Mouse (Mus musculus) c-Kit-positive CD71-positive TER-119-positive erythroid progenitor cells, embryonic 14.5 days (primary cell): ENCODE results near the gene Rnf130.

Experiments
- DNase-seq: peaks from one replicate; pipeline ENCODE4 v3.0.0-alpha.2; 2013; ENCODE audit warnings: low spot score

Gene Rnf130

DNA sequence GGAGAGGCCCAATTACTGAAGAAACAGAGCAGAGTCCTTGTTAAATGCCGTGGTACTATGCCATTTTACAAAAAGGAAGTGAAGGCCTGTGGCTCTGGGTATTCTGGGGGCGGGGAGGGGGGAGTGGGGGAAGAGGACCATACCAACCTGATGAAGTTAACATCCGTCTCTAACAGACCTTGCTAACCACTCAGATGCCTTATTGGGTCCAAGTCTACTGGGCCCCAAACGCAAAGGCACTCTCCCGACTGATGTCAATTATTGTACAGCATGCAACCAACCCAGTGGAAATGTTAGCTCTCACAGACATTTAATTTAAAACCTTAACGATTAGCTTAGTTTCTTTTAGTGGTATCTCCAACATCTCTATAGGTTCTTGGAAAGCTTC is 707 bp upstream of the Rnf130 start:
- DNase-seq: no peak

- DNase-seq: no peak
Measured at GRCm38 (mm10) chr11:50025721-50026520, 775 bp downstream of the Rnf130 start.

DNA sequence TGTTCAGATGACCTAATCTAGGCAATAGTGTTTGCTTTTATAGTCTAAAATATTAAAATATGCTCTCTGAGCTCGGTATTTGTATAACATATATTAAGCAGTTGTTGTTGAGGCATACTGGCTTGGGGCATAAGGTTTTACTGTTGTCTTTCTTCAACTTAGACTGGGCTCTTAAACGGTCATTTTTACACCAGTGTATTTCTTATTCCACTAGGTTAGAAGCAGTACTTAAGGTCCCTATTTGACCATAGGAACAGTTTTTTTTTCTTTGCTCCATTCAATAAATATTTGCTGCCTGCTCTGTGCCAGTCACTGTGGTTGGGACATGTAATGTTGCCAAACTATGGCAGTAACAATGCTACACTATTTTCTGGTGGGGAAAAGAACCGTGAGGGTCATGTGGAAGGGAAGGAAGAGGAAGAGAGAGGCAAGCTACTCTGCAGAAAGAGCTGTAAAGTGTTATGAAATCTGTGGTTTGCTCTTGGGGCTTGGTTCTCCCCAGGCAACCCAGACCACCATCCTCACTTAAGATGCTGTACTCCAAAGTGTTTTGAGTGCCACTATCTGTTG is 1.5 kb downstream of the Rnf130 start:
- no peak for DNase-seq

- no peak for DNase-seq
Measured at GRCm38 (mm10) chr11:50028416-50028815, 3.3 kb downstream of the Rnf130 start.

- DNase-seq: no peak
Measured at GRCm38 (mm10) chr11:50034155-50034554, 9.0 kb downstream of the Rnf130 start.

GRCm38 (mm10) chr11:50035726-50036125 is 10.6 kb downstream of the Rnf130 start:
- DNase-seq: no peak

DNA sequence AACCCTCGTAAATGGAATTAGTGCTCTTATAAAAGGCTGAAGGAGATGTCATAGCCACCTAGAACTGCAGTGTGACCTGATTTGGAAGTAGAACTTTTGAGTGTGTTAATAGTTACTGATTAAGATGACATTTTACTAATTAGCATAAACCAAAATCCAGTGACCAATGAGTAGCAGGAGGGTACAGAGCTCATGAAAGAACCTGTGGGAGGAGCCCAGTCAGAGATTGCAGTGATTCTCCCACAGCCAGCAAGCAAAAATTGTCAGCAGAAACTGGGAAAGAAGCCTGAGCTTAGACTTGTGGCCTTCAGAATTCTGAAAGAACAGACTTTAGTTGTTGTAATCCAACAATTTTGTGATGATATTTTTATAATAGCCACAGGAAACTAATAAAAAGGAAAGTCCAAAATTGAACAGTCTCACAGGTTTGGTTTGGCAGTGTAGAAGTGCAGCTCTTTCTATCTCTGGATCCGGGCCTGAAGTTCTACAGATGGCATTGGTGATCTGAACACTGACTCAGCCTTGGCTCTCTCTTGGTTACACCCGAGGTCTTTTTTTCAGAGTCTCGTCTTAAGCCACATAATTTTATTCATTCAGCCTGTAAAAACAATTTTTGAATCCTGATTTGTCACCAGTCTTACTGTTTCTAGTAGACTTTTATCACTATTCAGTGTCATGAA is 11.8 kb downstream of the Rnf130 start:
- no peak for DNase-seq

- no peak for DNase-seq
Measured at GRCm38 (mm10) chr11:50038757-50039156, 13.6 kb downstream of the Rnf130 start.

GRCm38 (mm10) chr11:50041148-50041547 is 16.0 kb downstream of the Rnf130 start:
- DNase-seq: no peak

GRCm38 (mm10) chr11:50042345-50042997 is 17.3 kb downstream of the Rnf130 start:
- no peak for DNase-seq

DNA sequence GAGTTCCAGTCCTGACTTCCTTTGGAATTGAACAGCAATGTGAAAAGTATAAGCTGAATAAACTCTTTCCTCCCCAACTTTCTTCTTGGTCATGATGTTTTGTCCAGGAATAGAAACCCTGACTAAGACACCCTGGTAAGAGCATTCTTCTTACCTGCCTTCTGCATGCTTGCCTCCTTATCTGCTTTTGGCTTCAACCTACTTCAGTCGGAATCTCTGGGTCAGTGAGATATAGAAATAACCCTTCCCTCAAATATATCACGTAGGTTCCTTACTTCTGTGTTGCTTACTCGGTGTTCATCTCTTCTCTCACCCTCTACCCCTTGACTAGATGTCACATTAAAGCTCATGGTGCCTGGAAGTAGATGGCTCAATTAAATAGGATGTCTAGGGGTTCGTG is 19.3 kb downstream of the Rnf130 start:
- DNase-seq: no peak

DNA sequence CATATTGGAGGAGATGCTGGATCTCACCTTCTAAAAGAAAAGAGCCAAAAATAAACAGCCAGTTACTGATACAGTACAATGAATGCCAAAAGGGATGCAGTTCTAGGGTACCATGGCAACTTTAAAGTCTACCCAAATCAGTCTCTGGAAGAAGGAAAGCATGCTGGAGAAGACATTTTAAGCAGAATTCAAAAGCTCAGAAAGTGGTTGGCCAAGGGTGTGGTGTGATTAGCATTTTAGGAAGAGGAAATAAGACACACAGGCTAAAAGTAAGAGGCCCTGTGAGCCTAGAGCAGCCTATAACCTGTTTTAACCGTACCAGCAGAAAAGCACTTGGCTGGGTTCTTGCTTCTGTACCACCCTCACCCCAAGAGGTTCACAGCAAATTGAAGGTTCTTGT is 22.5 kb downstream of the Rnf130 start:
- no peak for DNase-seq

DNA sequence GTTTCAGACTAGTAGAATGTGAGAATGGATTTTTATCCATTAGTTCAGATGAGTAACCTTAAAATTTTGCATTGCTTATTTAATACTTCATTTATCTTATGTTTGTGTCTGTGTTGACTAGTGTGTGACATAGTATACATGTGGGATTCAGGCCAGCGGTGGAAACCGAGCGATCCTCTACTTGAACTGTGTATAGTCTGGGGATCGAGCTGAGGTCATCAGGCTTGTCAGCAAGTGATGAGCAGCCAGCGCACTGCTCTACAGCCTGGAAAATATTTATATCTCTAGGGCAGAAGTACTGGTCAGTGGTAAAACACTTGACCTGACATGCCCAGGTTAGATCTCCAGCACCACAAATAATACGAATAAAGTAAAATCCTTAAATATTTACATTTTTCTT is 23.0 kb downstream of the Rnf130 start:
- no peak for DNase-seq

- DNase-seq: no peak
Measured at GRCm38 (mm10) chr11:50050392-50050791, 25.2 kb downstream of the Rnf130 start.

- DNase-seq: no peak
Measured at GRCm38 (mm10) chr11:50057713-50058112, 32.6 kb downstream of the Rnf130 start.

DNA sequence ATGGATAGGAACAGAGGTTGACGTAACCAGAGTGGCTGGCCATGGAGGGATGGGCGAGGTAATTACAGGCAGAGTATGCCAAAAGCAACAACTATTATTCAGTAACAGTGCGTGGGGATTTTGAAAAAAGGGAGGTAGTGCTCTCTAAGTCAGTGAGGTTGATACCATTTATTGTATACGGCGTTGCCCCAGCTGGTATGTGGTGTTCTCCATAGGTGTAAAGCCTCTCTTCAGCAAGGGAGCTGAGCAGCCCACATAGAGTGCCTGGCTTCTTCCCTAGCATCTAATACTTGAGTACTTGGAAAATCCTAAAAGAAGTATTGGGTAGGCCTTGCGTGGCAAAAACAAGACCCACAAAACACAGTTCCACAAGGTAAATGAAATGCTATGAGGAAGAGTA is 33.1 kb downstream of the Rnf130 start:
- DNase-seq: no peak

DNA sequence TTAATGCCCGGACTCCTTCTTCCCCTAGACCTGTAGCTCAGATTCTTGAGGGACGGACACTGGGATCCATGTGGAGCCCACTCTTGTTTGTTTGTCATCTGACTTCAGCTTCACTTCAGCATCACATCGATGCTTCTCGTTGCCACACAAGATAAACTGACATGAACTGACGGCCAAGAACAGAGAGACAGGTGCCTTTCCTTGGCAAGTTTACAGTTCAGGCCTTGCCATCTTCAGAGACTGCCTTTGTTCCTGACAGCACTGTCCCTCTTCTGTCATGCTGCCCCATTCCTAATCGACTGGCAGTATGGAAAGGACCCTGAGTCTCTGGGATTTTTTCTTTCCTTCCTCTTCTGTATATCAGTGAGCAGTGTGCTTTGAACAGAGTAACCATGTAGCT is 33.9 kb downstream of the Rnf130 start:
- DNase-seq: no peak

- DNase-seq: no peak
Measured at GRCm38 (mm10) chr11:50062116-50062515, 37.0 kb downstream of the Rnf130 start.

GRCm38 (mm10) chr11:50066088-50066487 is 40.9 kb downstream of the Rnf130 start:
- DNase-seq: no peak

- DNase-seq: no peak
Measured at GRCm38 (mm10) chr11:50073830-50074229, 48.7 kb downstream of the Rnf130 start.

DNA sequence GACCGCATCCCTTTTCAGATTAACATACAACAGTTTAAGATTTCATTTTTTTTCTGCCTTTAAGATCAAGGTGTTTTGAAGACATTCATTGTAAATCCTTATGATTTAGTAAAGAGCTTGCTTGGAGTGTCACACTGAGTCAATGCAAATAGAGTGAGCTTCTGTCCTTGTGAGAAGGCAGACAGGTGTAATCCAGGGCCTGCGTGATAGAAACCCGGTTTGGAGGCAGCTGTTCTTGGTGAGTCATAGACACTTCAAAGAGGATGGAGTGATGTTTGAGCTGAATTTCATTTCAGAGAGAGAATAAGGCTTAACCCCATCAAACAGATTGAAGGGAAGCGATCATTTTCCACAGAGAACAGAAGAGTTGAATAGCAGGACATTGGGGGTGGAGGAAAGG is 51.6 kb downstream of the Rnf130 start:
- DNase-seq: no peak

GRCm38 (mm10) chr11:50081365-50082190 is 56.4 kb downstream of the Rnf130 start:
- no peak for DNase-seq
